Mouse (Mus musculus) embryo, embryonic 11 days (tissue): ENCODE measurements at regions not wholly inside any gene's neighbourhood (a gene's known extent, or its start where the extent isn't known, plus 50 kb on each side); places are given as distances from the start of the nearest gene placed in this dataset.

Experiments
- DNase-seq: peaks from one replicate; pipeline ENCODE4 v3.0.0-alpha.2; 2015

DNA sequence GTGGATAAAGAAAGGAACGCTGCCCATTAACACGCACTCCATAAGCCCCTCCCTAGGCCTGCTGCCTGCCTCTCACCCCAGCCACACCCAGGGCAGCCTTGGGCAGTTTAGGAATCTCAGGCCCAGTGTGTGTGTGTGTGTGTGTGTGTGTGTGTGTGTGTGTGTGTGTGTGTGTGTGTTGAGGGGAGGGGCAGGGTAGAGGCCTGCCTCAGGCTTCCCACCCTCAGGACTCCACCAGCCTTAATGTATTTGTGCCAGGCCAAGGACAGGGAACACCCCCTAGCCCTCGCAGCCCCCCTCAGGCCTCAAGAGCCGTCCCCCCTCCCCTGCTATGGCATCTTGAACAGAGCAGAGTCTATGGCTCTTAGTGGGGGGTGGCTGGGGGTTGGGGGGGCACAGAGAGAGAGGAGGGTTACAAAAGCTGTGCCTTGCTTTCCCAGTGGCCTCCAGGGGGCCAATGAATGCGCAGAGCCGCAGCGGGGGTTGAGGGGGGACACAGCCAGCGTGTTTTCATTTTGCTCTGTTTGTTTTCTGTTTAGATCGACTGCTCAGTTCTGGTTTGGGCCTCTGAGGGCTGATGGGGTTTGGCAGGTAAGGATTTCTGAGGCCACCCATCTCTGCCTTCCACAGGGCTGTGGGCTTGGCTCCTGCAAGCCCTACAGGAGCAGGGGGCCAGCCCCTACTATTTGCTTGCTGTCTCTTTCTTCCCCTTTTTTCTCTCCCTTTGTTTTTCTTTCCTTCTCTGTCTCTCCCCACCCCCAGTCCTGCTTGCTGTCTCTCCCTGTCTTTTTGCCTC lies 131.8 kb downstream of the Pja1 start:
- no peak for DNase-seq

DNA sequence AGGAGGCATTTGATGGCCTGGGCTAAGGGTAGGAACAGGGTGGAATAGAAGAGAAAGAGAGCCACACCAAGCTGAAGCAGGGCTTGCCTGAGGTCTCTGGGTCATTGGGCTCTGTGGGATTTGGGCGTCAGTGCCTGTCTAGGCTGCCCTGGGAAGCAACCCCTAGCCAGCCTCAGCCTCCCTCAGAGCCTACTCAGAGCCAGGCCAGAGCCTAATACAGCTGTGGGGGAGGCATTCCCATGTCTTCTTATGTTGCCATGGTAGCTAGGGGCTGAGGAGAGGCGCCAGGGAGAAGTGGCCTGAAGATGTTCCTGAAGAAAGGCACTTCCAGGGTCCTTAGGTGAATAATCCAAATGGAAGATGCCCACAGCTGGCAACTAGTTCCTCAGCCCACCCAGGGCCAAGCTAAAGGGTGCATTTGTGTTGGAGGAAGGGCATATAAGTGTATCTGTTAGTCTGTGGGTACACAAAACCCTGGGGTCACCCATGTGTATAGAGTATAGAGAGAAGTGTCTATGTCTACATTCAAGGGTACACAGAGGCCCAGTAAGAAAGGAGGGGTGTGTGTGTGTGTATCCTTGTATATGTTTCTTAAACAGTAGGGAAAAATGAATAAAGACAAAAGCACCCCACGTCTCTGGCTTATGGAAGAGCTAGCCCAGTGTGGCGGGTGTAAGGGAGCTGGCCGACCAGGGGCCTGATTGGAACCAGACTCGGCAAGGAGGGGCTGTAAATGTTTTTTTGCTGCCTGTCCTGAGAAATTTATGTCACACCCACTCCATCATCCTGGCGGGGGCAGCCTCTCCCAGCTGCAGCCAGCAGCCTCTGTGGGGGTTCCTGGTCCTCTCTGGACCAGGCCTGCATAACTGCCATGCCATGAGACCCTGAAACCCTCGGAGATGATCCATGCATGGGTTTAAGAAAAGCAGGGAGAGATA lies 134.2 kb downstream of the Pja1 start:
- DNase-seq: peak; percentile 60

GRCm38 (mm10) chrX:99335886-99336589 lies 135.0 kb downstream of the Pja1 start:
- no peak for DNase-seq

DNA sequence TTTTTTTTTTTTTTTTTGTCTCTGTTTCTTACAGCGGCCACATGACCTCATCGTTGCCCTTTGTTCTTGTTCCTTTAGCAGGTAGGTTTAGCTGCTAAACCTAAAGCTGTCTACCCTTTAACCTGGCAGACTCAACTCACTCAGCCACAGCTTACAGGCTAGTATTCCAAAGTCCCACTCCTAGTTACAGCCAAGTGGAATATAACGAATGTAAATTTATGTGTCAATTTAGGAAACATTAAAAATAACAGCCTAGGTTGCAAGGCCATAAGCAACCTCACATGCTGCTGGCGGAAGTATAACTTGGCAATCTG lies 138.7 kb downstream of the Pja1 start:
- no peak for DNase-seq

- no peak for DNase-seq
Observed at GRCm38 (mm10) chrX:99331764-99332456, 139.2 kb downstream of the Pja1 start.

DNA sequence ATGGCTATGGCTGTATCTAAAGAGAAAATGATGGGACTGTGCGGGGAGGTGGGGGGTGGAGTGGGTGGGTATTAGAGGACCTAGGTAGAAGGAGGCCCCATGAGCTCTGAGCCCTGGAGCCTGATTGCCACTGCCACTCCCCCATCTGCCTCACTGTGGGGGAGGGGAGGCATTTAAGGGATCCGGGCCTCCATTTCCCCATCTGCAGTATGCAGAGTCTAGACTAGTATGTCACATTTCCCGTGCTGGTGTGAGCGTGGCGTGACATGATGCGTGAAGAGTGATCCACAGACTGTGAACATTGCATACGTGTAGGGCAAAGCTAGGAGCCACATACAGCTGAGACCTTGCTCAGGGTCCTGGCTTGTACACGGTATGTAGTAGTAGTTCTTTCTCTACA lies 140.7 kb downstream of the Pja1 start:
- no peak for DNase-seq

DNA sequence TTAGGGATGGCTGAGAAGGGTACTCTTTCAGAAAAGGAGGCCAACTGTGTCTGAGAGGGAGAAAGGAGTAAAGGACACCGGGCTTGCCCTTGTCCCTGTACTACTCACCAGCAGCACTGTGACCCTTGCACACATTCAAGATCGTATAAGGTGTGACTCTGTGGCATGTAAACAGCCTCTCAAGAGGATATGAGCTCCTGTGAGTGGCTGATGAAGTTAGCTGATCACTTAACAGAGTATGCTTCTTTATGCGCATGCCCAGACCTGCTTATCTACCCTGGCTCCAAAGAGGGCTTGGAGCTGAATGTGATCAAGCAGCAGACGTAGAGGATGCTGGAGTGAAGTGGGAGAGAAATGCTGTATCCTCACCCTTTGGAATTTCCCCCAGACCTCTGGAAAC lies 142.5 kb downstream of the Pja1 start:
- DNase-seq: no peak

- DNase-seq: peak; percentile 52
Observed at GRCm38 (mm10) chrX:99326167-99326566, 144.9 kb downstream of the Pja1 start.

GRCm38 (mm10) chrX:99325460-99325859 lies 145.6 kb downstream of the Pja1 start:
- DNase-seq: no peak

DNA sequence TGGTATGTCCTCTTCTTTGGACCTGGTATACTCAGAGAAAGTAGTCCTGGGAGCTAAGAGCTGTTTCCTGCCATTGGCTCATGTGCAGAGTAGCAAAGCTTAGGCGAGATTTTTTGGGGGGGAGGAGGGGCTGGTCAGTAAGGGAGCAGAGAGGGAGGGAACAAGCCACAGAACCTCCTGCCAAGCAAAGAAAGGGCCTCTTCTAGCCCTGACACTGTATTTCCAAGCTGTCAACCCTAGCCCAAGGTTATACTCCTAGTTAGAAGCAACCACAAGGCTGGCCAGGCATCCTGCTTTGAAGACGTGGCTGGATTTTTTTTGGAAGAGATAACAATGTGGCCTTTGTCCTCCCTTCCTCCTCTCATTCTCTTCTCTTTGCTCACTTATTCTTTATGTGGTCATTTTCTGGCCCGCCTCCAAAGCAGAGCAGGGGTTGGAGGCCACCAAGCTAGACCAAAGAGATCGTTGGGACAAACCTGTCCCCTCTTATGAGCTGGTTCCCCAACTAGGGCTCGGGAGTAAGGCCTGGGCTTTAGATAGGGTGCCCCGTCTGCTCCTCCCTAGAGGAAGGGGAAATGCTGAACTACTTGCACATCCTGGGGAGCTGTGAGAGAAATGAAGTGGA lies 146.4 kb downstream of the Pja1 start:
- DNase-seq: no peak

GRCm38 (mm10) chrX:99319791-99320190 lies 151.3 kb downstream of the Pja1 start:
- no peak for DNase-seq

DNA sequence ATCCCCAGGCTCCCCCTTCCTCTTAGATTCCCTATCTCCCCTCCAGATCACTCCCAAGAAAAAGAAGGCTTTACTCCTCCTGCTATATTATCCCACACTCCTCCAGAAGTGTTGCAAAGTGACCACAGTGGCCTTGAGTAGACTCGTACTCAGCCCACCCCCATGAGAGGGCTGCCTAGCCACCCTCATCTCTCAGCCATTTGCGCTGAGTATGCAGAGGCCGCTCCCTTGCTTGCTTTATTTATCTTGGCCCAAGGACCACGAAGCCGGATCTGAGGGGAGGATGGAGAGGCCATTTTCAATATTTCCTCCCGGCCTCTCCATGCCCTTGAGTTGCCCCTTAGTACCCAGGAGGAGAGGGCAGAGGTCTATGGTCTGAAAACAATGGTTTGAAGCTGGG lies 151.9 kb downstream of the Pja1 start:
- no peak for DNase-seq

- no peak for DNase-seq
Observed at GRCm38 (mm10) chrX:99318141-99318540, 152.9 kb downstream of the Pja1 start.

DNA sequence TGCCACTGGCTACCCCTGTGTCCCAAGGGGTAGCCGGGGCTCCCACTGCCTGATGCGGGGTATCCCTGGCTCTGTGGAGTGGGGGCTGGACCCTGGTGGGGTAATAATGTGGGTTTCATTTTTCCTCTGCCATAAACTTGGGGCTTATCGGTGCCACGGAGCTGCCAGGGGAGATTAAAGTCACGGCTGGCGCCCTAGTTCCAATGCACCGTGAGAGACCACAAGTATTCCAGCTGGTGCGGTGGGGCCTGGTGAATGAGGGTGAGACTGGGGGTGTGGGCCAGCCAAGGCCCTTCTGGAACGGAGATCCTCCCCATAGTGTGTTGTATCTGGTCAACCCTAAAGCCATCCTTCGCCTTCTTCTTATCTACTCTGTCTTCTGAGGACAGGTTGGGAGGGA lies 153.3 kb downstream of the Pja1 start:
- DNase-seq: no peak

- DNase-seq: no peak
Observed at GRCm38 (mm10) chrX:99316410-99317056, 154.5 kb downstream of the Pja1 start.

GRCm38 (mm10) chrX:99299110-99299509 lies 163.2 kb downstream of the Efnb1 start:
- peak; percentile 25 for DNase-seq

DNA sequence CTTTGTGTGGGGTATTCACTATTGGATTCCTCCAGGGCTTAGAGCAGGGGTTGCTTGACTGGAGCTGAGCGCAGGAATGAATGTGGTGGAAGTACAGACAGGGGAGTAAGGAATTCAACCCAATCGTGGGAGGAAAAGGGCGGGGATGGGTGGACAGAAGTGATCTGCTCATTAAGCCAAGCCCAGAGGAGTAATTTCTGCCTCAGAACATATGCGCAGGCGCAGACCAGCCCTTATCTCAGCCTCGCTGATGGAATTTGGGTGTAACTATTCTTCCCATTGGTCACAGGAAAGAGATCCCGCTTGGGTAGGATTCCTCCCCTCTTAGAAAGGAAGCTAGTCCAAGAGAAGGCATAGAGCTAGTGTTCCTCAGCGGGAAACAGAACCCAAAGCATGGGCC lies 158.8 kb downstream of the Efnb1 start:
- DNase-seq: no peak

- DNase-seq: no peak
Observed at GRCm38 (mm10) chrX:99293967-99294366, 158.0 kb downstream of the Efnb1 start.

- DNase-seq: no peak
Observed at GRCm38 (mm10) chrX:99292758-99293157, 156.8 kb downstream of the Efnb1 start.

DNA sequence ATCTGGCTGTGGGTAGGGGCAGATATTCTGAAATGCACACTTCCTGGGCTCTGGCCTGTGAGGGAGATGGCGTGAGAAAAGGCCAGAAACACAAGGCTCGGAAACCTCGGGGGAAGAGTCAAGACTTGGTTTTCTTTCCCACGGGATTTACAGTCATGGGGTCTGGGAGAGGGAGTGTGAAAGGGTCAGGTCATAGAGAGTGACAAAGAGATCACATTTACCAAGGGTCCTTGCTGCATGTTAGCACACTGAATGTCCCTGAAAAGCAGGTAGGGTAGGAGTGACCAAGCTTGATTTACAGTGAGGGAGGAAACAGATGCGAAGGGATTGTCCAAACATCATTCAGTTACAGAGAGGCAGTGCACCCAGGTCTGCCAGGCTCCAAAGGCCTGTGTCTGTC lies 156.0 kb downstream of the Efnb1 start:
- DNase-seq: no peak

DNA sequence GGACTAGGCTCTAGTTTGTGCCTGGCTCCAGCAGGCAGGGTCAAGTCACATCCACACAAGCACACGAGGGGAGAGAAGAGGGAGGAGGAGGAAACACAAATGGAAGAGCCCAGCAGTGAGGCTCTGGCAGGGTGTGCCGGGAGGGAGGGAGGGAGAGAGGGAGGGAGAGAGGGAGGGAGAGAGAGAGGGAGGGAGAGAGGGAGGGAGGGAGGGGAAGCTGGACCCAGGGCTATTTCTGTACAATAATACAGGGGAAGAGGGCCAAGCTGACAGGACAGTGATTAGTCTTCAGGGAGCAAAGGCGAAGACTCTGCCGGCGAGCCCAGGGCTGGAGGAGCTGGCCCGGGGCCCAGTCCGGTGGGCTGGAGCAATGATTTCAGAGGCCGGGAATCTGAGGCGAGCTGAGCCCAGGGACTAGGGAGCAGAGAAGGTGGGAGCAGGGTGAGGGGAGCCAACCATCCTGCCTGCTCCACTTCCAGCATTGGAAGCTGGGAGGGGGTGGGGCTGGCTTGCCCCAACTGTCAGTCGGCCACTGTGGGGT lies 155.6 kb downstream of the Efnb1 start:
- DNase-seq: peak; percentile 28

GRCm38 (mm10) chrX:99287988-99288387 lies 152.1 kb downstream of the Efnb1 start:
- no peak for DNase-seq
